Mouse (Mus musculus): ENCODE data around the gene Slc13a3.
"Not testable (repeated sequence)": the region's sequence is repeated elsewhere in the genome, so short reads cannot be mapped to it uniquely, and the experiment has no call there.

The Slc13a3 gene

GRCm38 (mm10) chr2:165473003-165473402 is at the start of gene Slc13a3:
Gene Slc13a3 (minus strand): TSS chr2:165473230.
- DNase-seq (ENCODE audit: low spot score in 2 of 2): no peak

- no peak for DNase-seq (ENCODE audit: low spot score in 2 of 2)
These were observed 42.2 kb upstream of the Slc13a3 start for GRCm38 (mm10) chr2:165515178-165515728.

GRCm38 (mm10) chr2:165512870-165513600 is 40.0 kb upstream of the Slc13a3 start:
- peak in 1 of 2 experiments; percentile 51 for DNase-seq (ENCODE audit: low spot score in 2 of 2)

GRCm38 (mm10) chr2:165512426-165512825 is 39.4 kb upstream of the Slc13a3 start:
- no peak for DNase-seq (ENCODE audit: low spot score in 2 of 2)

- not testable (repeated sequence) for DNase-seq (ENCODE audit: low spot score in 2 of 2)
These were observed 38.5 kb upstream of the Slc13a3 start for GRCm38 (mm10) chr2:165511530-165511929.

GRCm38 (mm10) chr2:165510914-165511458 is 38.0 kb upstream of the Slc13a3 start:
- DNase-seq (ENCODE audit: low spot score in 2 of 2): not testable (repeated sequence)

- DNase-seq (ENCODE audit: low spot score in 2 of 2): no peak
These were observed 37.4 kb upstream of the Slc13a3 start for GRCm38 (mm10) chr2:165510466-165510865.

GRCm38 (mm10) chr2:165509686-165510085 is 36.7 kb upstream of the Slc13a3 start:
- no peak for DNase-seq (ENCODE audit: low spot score in 2 of 2)

GRCm38 (mm10) chr2:165503259-165504203 is 30.5 kb upstream of the Slc13a3 start, which contains the start of gene Slc2a10:
Gene Slc2a10 (plus strand): TSS chr2:165503787.
- DNase-seq (ENCODE audit: low spot score in 2 of 2): peak; percentile 36 to 51

GRCm38 (mm10) chr2:165498816-165499215 is 25.8 kb upstream of the Slc13a3 start:
- DNase-seq (ENCODE audit: low spot score in 2 of 2): no peak

- DNase-seq (ENCODE audit: low spot score in 2 of 2): no peak
These were observed 24.8 kb upstream of the Slc13a3 start for GRCm38 (mm10) chr2:165497706-165498275.

- DNase-seq (ENCODE audit: low spot score in 2 of 2): peak in 1 of 2 experiments; percentile 47
These were observed 23.2 kb upstream of the Slc13a3 start for GRCm38 (mm10) chr2:165496251-165496650.

GRCm38 (mm10) chr2:165494495-165494894 is 21.5 kb upstream of the Slc13a3 start:
- DNase-seq (ENCODE audit: low spot score in 2 of 2): no peak

- DNase-seq (ENCODE audit: low spot score in 2 of 2): peak in 1 of 2 experiments; percentile 27
These were observed 20.7 kb upstream of the Slc13a3 start for GRCm38 (mm10) chr2:165493587-165494210.

GRCm38 (mm10) chr2:165492648-165493553 is 19.9 kb upstream of the Slc13a3 start, which contains the start of gene Trp53rka:
Gene Trp53rka (minus strand): TSS chr2:165493324.
- peak; percentile 71 to 78 for DNase-seq (ENCODE audit: low spot score in 2 of 2)

GRCm38 (mm10) chr2:165486881-165487535 is 14.0 kb upstream of the Slc13a3 start:
- DNase-seq (ENCODE audit: low spot score in 2 of 2): peak; percentile 47 to 69

GRCm38 (mm10) chr2:165486401-165486800 is 13.4 kb upstream of the Slc13a3 start:
- DNase-seq (ENCODE audit: low spot score in 2 of 2): no peak

- no peak for DNase-seq (ENCODE audit: low spot score in 2 of 2)
These were observed 12.8 kb upstream of the Slc13a3 start for GRCm38 (mm10) chr2:165485826-165486225.

- DNase-seq (ENCODE audit: low spot score in 2 of 2): no peak
These were observed 11.1 kb upstream of the Slc13a3 start for GRCm38 (mm10) chr2:165484152-165484551.

Measured in cerebellum, postnatal 4 days (tissue).